Mouse (Mus musculus) limb, embryonic 14.5 days (tissue): ENCODE data around the gene Frmd6. TPM values are rescaled to one million over a fixed set of nuclear protein-coding genes. Genes with fewer than 3 reads are reported as not detected.

Experiments used
- ATAC-seq: fragments of 200-750 bp; cut with Nextera tagmentation; 2 replicates; pipeline ENCODE4 v1.8.0; 2017; ENCODE audit warnings: low read depth, moderate number of reproducible peaks, moderate TSS enrichment; ENCODE audit not compliant: low FRiP score
- DNase-seq: peaks from one replicate; pipeline ENCODE4 v3.0.0-alpha.2; 2015; ENCODE audit warnings: low spot score
- H3K27ac ChIP-seq: fragments of 300-500 bp; sonication (generic); replicated peaks from 2 replicates; pipeline ENCODE4 v1.5.1; 2014; ENCODE audit warnings: low read depth, mild to moderate bottlenecking, low read length, moderate library complexity, mixed read lengths
- H3K27me3 ChIP-seq: fragments of 300-500 bp; sonication (generic); 2 replicates; pipeline ENCODE4 v1.6.1; 2014; ENCODE audit warnings: low read length, mixed read lengths; ENCODE audit not compliant: control insufficient read depth, insufficient read depth
- H3K36me3 ChIP-seq: fragments of 300-500 bp; sonication (generic); 2 replicates; pipeline ENCODE4 v1.6.1; 2014; ENCODE audit warnings: mild to moderate bottlenecking, low read length, moderate library complexity, mixed read lengths; ENCODE audit not compliant: control insufficient read depth, insufficient read depth
- H3K4me1 ChIP-seq: fragments of 300-500 bp; sonication (generic); 2 replicates; pipeline ENCODE4 v1.6.1; 2014; ENCODE audit warnings: antibody characterized with exemption, low read length, mixed read lengths; ENCODE audit not compliant: control insufficient read depth, insufficient read depth
- H3K4me2 ChIP-seq: fragments of 300-500 bp; sonication (generic); replicated peaks from 2 replicates; pipeline ENCODE4 v1.6.1; 2014; ENCODE audit warnings: low read depth, mild to moderate bottlenecking, low read length, moderate library complexity; ENCODE audit not compliant: severe bottlenecking
- H3K4me3 ChIP-seq: fragments of 300-500 bp; sonication (generic); replicated peaks from 2 replicates; pipeline ENCODE4 v1.5.1; 2014; ENCODE audit warnings: low read length
- H3K9ac ChIP-seq: fragments of 300-500 bp; sonication (generic); 2 replicates; pipeline ENCODE4 v1.6.1; 2014; ENCODE audit warnings: mild to moderate bottlenecking, low read depth, low read length, moderate library complexity; ENCODE audit not compliant: severe bottlenecking
- H3K9me3 ChIP-seq: fragments of 300-500 bp; sonication (generic); 2 replicates; pipeline ENCODE4 v1.6.1; 2016; ENCODE audit warnings: low read length; ENCODE audit not compliant: control insufficient read depth
- POLR2A ChIP-seq: fragments of 200-500 bp; IDR thresholded peaks from 2 replicates; pipeline ENCODE4 v1.8.0; 2012; ENCODE audit warnings: inconsistent platforms, mild to moderate bottlenecking, moderate library complexity, borderline replicate concordance; ENCODE audit not compliant: insufficient read depth, insufficient read length; ENCODE audit errors: extremely low read depth
- WGBS: fragments of 180-500 bp; shearing (Covaris S2); extraction: QIAGEN DNeasy Blood & Tissue Kit; methylation state at CpG from one replicate; pipeline ENCODE4 v1.1.7; 2014; 5-methylcytosine and 5-hydroxymethylcytosine counted together
- polyA plus RNA-seq, 2 experiments: library from polyadenylated mRNA; depleted of rRNA in 1 of 2; stranded (reverse) in 1 of 2; unstranded in 1 of 2; fragments of >200 nt; fragmentation: Nextera tagmentation in 1 of 2; extraction: Ambion mirVana in 1 of 2; gene quantifications; 2 replicates each; pipeline versions ENCODE4 v1.2.1 to v1.2.3; 2012 to 2014

Gene Frmd6
- polyA plus RNA-seq, 2 experiments = 48.6 to 64.9 TPM

GRCm38 (mm10) chr12:70853026-70853425 lies 27.7 kb downstream of the Frmd6 start:
- Histone ChIP-seq H3K36me3 (peaks cover 3% of the 10 kb centered on the region; the same call in 1 of the 2 replicates), H3K4me3 (no peak overlapping the region), H3K27me3 (no peaks in the 10 kb centered on the region), H3K27ac (no peak overlapping the region), H3K4me1 (peaks cover 33% of the 10 kb centered on the region), H3K9ac (no peak overlapping the region), H3K9me3 (no peaks in the 10 kb centered on the region), H3K4me2 (no peak overlapping the region)
- 56% methylated on average over 6 of the region's 6 CpGs for WGBS
- TF ChIP-seq POLR2A = no peak
- no peak for DNase-seq
- no peak for ATAC-seq

- Histone ChIP-seq H3K9me3 (no peaks in the 10 kb centered on the region), H3K4me3 (no peak overlapping the region), H3K27me3 (no peaks in the 10 kb centered on the region), H3K9ac (no peak overlapping the region), H3K27ac (no peak overlapping the region), H3K4me2 (no peak overlapping the region), H3K36me3 (0 out of 2 replicates have a peak, but pooled peaks cover 3% of the 10 kb centered on the region), H3K4me1 (peaks cover 17% of the 10 kb centered on the region)
- no peak for DNase-seq
- WGBS = 38% methylated on average over 6 of the region's 6 CpGs
- no peak for TF ChIP-seq POLR2A
- ATAC-seq = no peak
These were observed 30.4 kb downstream of the Frmd6 start for GRCm38 (mm10) chr12:70855678-70856077.

DNA sequence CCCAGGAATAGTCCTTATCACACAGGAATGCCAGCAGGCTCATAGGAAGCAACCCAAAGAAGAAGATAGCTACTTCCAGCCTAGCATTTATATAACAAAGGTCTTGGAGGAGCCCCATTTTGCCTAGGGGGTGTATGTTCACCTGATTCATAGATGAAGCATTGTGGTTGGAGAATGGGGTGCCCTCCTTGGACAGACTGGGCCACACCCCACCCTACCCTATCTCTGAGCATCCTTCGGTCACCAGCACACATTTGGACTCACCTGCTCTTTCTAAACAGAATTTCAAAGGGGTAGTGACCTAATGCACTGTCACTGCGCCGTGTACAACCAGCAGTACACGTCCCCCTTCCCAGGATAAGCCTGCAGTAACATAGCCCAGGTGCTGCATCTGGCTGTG lies 31.5 kb downstream of the Frmd6 start:
- ATAC-seq (no peak), DNase-seq (no peak)
- TF ChIP-seq POLR2A = no peak
- Histone ChIP-seq H3K27ac (no peak overlapping the region), H3K36me3 (0 out of 2 replicates have a peak, but pooled peaks cover 3% of the 10 kb centered on the region), H3K9ac (no peak overlapping the region), H3K27me3 (no peaks in the 10 kb centered on the region), H3K4me2 (no peak overlapping the region), H3K4me1 (peaks cover 9% of the 10 kb centered on the region), H3K9me3 (no peaks in the 10 kb centered on the region), H3K4me3 (no peak overlapping the region)
- WGBS = 90% methylated on average over 4 of the region's 4 CpGs

GRCm38 (mm10) chr12:70863281-70863680 lies 38.0 kb downstream of the Frmd6 start:
- Histone ChIP-seq H3K4me3 (no peak overlapping the region), H3K4me2 (no peak overlapping the region), H3K27ac (no peak overlapping the region), H3K4me1 (peaks cover 20% of the 10 kb centered on the region), H3K9me3 (no peaks in the 10 kb centered on the region), H3K36me3 (peaks cover 7% of the 10 kb centered on the region; the same call in 1 of the 2 replicates), H3K9ac (no peak overlapping the region), H3K27me3 (no peaks in the 10 kb centered on the region)
- WGBS = 70% methylated on average over 7 of the region's 7 CpGs
- TF ChIP-seq POLR2A = no peak
- DNase-seq (no peak), ATAC-seq (no peak)

DNA sequence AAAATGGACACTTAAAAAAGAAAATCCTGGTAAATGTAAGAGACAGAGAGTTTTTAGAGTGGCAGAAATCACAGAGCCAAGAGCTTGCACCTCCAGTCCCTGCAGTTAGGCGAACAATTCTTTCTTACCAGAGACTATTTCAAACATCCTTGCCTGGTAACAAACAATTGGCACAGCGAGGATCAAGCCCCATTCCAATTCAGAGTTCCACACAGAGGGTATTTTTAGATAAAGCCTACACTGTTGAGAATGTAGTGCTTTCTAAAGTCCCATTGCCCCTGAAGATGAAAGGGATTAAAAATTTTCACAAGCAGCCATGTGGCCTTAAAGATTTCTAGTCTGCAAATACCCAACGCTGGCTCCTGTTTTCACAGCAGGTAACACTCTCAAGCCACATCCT lies 42.5 kb downstream of the Frmd6 start:
- Histone ChIP-seq H3K27ac (no peak overlapping the region), H3K9ac (no peak overlapping the region), H3K27me3 (no peaks in the 10 kb centered on the region), H3K4me3 (no peak overlapping the region), H3K4me1 (peaks cover 21% of the 10 kb centered on the region), H3K4me2 (no peak overlapping the region), H3K36me3 (peaks cover 20% of the 10 kb centered on the region), H3K9me3 (no peaks in the 10 kb centered on the region)
- no peak for ATAC-seq
- DNase-seq = no peak
- 31% methylated on average over 3 of the region's 3 CpGs for WGBS
- no peak for TF ChIP-seq POLR2A
